Mouse (Mus musculus) midbrain, embryonic 16.5 days (tissue): ENCODE measurements at regions not wholly inside any gene's neighbourhood (a gene's known extent, or its start where the extent isn't known, plus 50 kb on each side); places are given as distances from the start of the nearest gene placed in this dataset.

Experiments
- ATAC-seq: fragments of 200-750 bp; cut with Nextera tagmentation; 2 replicates; pipeline ENCODE4 v1.8.0; 2017; ENCODE audit warnings: moderate TSS enrichment
- H3K27ac ChIP-seq: fragments of 300-500 bp; sonication (generic); 2 replicates; pipeline ENCODE4 v1.5.1; 2014; ENCODE audit warnings: mild to moderate bottlenecking, low read length, mixed read lengths
- H3K27me3 ChIP-seq: fragments of 300-500 bp; sonication (generic); 2 replicates; pipeline ENCODE4 v1.6.1; 2014; ENCODE audit warnings: low read depth, low read length, mixed read lengths; ENCODE audit not compliant: control insufficient read depth, insufficient read depth
- H3K36me3 ChIP-seq: fragments of 300-500 bp; sonication (generic); 2 replicates; pipeline ENCODE4 v1.6.1; 2014; ENCODE audit warnings: mild to moderate bottlenecking, low read length, moderate library complexity, mixed read lengths; ENCODE audit not compliant: control insufficient read depth, insufficient read depth
- H3K4me1 ChIP-seq: fragments of 300-500 bp; sonication (generic); 2 replicates; pipeline ENCODE4 v1.6.1; 2014; ENCODE audit warnings: mild to moderate bottlenecking, low read length, mixed read lengths; ENCODE audit not compliant: control insufficient read depth, insufficient read depth
- H3K4me2 ChIP-seq: fragments of 300-500 bp; sonication (generic); 2 replicates; pipeline ENCODE4 v1.6.1; 2014; ENCODE audit warnings: mild to moderate bottlenecking, low read length, mixed read lengths
- H3K4me3 ChIP-seq: fragments of 300-500 bp; sonication (generic); 2 replicates; pipeline ENCODE4 v1.5.1; 2014; ENCODE audit warnings: low read depth, mild to moderate bottlenecking, low read length, moderate library complexity, mixed read lengths
- H3K9ac ChIP-seq: fragments of 300-500 bp; sonication (generic); 2 replicates; pipeline ENCODE4 v1.6.1; 2014; ENCODE audit warnings: low read depth, low read length, mixed read lengths
- H3K9me3 ChIP-seq: fragments of 300-500 bp; sonication (generic); replicated peaks from 2 replicates; pipeline ENCODE4 v1.6.1; 2014; ENCODE audit warnings: mild to moderate bottlenecking, low read length, mixed read lengths; ENCODE audit not compliant: control insufficient read depth, poor library complexity, severe bottlenecking
- WGBS: fragments of 180-500 bp; shearing (Covaris S2); extraction: QIAGEN DNeasy Blood & Tissue Kit; methylation state at CpG from one replicate; pipeline ENCODE4 v1.1.7; 2014; 5-methylcytosine and 5-hydroxymethylcytosine counted together

GRCm38 (mm10) chr11:40573758-40574139 is 121.3 kb downstream of the Mat2b start:
- H3K4me1 ChIP-seq: peaks cover 2% of the 10 kb centered on the region; the same call in 1 of the 2 replicates
- WGBS: 9% methylated on average over 3 of the region's 3 CpGs
- no peaks in the 10 kb centered on the region for H3K36me3 ChIP-seq
- no peak for ATAC-seq
- H3K9me3 ChIP-seq: no peaks in the 10 kb centered on the region
- H3K9ac ChIP-seq: no peak overlapping the region
- no peaks in the 10 kb centered on the region for H3K27me3 ChIP-seq
- no peak overlapping the region for H3K27ac ChIP-seq
- H3K4me2 ChIP-seq: no peak overlapping the region
- H3K4me3 ChIP-seq: no peak overlapping the region

DNA sequence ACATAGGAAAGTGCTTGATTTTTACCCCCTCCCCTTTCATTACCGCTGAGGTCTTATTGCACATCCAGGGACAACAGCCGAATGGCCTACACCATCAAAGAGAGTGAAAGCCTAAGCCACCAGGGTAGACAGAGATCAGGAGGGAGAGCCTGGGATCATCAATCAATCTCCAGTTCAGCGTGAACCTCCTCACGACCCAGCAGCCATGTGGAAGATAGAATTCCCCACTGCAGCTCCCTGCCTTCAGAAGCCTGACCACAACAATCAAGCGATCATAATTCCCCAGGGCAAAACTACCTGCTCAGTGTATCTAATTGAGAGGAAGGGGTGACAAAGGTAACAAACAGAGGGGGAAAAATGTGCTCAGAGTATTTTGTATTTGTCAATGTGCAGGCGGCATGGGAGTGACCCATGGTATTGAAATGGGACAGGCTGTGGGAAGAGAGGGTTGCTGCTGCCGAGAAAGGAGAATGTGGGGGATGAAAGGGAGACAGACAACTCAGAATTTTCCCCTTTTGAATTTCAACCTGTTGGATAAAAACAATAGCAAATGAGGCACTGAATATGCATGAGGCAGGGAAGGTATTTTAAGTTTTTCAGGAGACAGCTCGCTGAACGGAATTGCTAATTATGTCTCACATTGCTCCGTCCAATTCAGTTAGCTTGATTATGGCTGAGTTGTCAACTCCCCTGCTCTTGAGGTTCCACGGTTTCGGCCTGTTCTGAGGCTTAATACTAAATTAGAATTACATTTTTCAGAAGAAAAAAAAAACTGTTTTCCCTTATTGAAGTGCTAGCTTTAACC is 121.8 kb downstream of the Mat2b start:
- H3K36me3 ChIP-seq: no peaks in the 10 kb centered on the region
- no peak overlapping the region for H3K27ac ChIP-seq
- H3K9ac ChIP-seq: no peak overlapping the region
- H3K4me1 ChIP-seq: peaks cover 2% of the 10 kb centered on the region; the same call in 1 of the 2 replicates
- H3K27me3 ChIP-seq: no peaks in the 10 kb centered on the region
- no peaks in the 10 kb centered on the region for H3K9me3 ChIP-seq
- H3K4me2 ChIP-seq: no peak overlapping the region; the same call in 1 of the 2 replicates
- no peak for ATAC-seq
- no peak overlapping the region for H3K4me3 ChIP-seq
- 14% methylated on average over 12 of the region's 12 CpGs for WGBS

- H3K27ac ChIP-seq: no peak overlapping the region
- H3K4me3 ChIP-seq: no peak overlapping the region
- 67% methylated on average over 6 of the region's 6 CpGs for WGBS
- ATAC-seq: no peak
- no peaks in the 10 kb centered on the region for H3K9me3 ChIP-seq
- no peak overlapping the region for H3K9ac ChIP-seq
- no peaks in the 10 kb centered on the region for H3K36me3 ChIP-seq
- H3K27me3 ChIP-seq: no peaks in the 10 kb centered on the region
- H3K4me2 ChIP-seq: no peak overlapping the region
- no peaks in the 10 kb centered on the region for H3K4me1 ChIP-seq
These were observed 132.1 kb downstream of the Mat2b start for GRCm38 (mm10) chr11:40562866-40563265.

DNA sequence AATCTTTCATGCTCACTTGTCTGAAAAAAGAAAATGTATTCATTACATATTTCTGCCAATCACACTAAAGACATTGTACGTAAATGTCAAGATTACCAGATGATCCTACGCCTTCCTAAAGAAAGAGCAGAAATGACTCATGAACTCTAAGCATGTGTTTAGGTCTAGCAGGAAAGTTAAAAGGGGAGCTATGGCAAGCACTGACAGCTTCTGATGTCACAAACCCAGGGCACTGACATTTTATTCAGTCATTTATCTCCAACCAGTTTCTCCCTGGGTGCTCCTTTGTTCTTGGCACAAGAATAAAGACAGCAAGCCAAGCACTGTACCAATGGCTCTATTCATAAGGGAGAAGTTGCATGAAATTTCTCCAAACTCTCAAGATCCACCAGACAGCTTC is 133.0 kb downstream of the Mat2b start:
- WGBS: 80% methylated on average over 2 of the region's 2 CpGs
- no peak overlapping the region for H3K4me3 ChIP-seq
- no peak for ATAC-seq
- H3K36me3 ChIP-seq: no peaks in the 10 kb centered on the region
- no peak overlapping the region for H3K4me2 ChIP-seq
- no peak overlapping the region for H3K27ac ChIP-seq
- no peaks in the 10 kb centered on the region for H3K9me3 ChIP-seq
- no peaks in the 10 kb centered on the region for H3K27me3 ChIP-seq
- H3K4me1 ChIP-seq: no peaks in the 10 kb centered on the region
- no peak overlapping the region for H3K9ac ChIP-seq

DNA sequence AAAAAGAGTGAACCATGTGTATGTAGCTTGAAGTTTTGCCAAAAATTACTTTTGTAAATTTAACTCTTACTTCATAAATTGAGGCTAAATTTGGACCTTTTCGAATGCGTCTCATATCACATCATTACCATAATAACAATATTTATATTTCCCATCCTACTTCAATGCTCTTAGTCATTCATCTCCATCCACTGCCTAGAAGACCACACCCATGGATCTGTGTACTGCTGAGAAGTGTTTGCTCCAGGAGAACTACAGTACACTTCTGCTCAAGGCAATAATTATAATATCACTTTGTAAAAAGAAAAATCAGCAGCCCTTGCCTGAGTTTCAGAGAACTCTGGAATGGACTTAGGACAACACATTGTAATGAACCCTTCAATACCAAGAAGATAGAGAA is 133.6 kb downstream of the Mat2b start:
- no peaks in the 10 kb centered on the region for H3K36me3 ChIP-seq
- WGBS: 98% methylated on average over 2 of the region's 2 CpGs
- H3K4me3 ChIP-seq: no peak overlapping the region
- ATAC-seq: no peak
- H3K4me2 ChIP-seq: no peak overlapping the region
- H3K9me3 ChIP-seq: no peaks in the 10 kb centered on the region
- no peak overlapping the region for H3K9ac ChIP-seq
- no peaks in the 10 kb centered on the region for H3K4me1 ChIP-seq
- no peaks in the 10 kb centered on the region for H3K27me3 ChIP-seq
- H3K27ac ChIP-seq: no peak overlapping the region

DNA sequence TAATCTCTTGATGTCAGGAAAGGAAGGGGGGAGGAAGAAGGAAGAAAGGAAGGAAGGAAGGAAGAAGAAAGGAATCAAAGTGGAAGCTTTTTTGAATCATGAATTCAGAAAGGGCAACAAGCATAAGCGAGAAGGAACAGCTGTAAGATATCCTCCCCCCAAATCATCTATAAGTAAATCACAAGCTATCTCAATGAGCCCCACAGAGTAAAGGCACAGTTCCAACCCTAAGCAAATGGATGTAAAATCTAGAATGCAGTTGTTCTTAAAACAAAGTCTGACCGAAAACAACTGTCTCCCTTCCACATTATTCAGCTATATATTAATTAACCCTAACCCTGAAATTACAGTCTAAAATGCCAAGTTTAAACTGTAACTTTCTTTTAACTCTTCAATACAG is 136.5 kb downstream of the Mat2b start:
- H3K9me3 ChIP-seq: no peaks in the 10 kb centered on the region
- H3K9ac ChIP-seq: no peak overlapping the region
- no peaks in the 10 kb centered on the region for H3K36me3 ChIP-seq
- no peaks in the 10 kb centered on the region for H3K27me3 ChIP-seq
- ATAC-seq: no peak
- no peak overlapping the region for H3K4me2 ChIP-seq
- H3K27ac ChIP-seq: no peak overlapping the region
- H3K4me3 ChIP-seq: no peak overlapping the region
- WGBS: 95% methylated on average over 2 of the region's 2 CpGs
- no peaks in the 10 kb centered on the region for H3K4me1 ChIP-seq

DNA sequence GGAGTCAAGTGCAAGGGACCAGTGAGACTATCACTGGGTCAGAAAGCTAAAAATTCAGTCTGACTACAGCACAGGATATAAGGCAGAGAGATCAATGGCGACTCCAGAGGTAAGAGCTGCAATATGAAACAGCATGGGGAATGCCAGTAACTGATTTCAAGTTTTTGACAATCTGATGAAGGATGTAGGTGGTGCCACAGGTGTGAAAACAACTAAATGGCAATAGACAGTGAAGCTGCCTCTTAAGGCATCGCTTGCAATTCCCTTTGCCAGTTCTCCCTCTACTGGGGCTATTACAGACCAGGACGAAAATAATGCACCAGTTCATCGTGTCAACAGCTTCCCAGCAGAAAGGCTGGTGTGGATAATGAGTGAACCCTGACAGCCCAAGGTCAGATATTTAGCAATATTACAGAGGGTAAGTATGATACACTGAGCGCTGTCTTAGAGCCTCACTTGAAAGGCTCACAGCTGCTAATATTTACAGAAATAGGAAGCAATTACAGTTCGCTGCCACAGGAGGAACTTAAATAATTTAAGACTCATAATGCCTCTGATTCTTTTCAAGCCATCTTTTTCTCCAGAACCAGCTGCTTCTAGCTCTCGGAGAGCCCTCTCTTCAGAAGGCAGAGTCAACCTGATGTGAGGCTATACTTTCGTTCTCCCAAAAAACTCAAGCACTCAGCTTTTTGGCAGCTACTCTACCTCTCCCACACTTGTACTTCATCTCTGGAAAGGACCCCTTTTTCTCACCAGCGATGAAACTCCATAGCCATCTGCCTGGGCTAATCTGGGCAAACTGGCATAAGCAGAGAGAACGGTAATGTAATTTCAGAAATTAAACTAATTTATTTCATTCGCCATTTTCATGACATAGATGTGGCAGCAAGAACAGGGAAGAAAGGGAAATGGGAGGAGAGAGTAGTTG is 139.9 kb downstream of the Mat2b start:
- WGBS: 72% methylated on average over 11 of the region's 11 CpGs
- ATAC-seq: no peak
- H3K27ac ChIP-seq: no peak overlapping the region

GRCm38 (mm10) chr11:40552054-40552453 is 142.9 kb downstream of the Mat2b start:
- Histone ChIP-seq H3K27ac (no peak overlapping the region), H3K27me3 (no peaks in the 10 kb centered on the region), H3K9ac (no peak overlapping the region), H3K4me2 (no peak overlapping the region), H3K4me3 (no peak overlapping the region), H3K36me3 (no peaks in the 10 kb centered on the region), H3K9me3 (no peaks in the 10 kb centered on the region), H3K4me1 (no peaks in the 10 kb centered on the region)
- 88% methylated on average over 2 of the region's 2 CpGs for WGBS
- no peak for ATAC-seq

More for the DNA sequence above, 139.9 kb downstream of the Mat2b start:
- H3K4me3 ChIP-seq: no peak overlapping the region
- H3K4me2 ChIP-seq: no peak overlapping the region
- no peaks in the 10 kb centered on the region for H3K9me3 ChIP-seq
- H3K27me3 ChIP-seq: no peaks in the 10 kb centered on the region
- H3K36me3 ChIP-seq: no peaks in the 10 kb centered on the region
- H3K9ac ChIP-seq: no peak overlapping the region
- no peaks in the 10 kb centered on the region for H3K4me1 ChIP-seq

- WGBS: 85% methylated on average over 2 of the region's 2 CpGs
- Histone ChIP-seq H3K4me2 (no peak overlapping the region), H3K4me3 (no peak overlapping the region), H3K9me3 (no peaks in the 10 kb centered on the region), H3K27me3 (no peaks in the 10 kb centered on the region), H3K27ac (no peak overlapping the region), H3K36me3 (no peaks in the 10 kb centered on the region), H3K9ac (no peak overlapping the region), H3K4me1 (no peaks in the 10 kb centered on the region)
- no peak for ATAC-seq
These were observed 148.4 kb downstream of the Mat2b start for GRCm38 (mm10) chr11:40546596-40546995.
